Mouse (Mus musculus) stomach, embryonic 15.5 days (tissue): Measurements from ENCODE around the gene Twistnb. TPM values are rescaled to one million over a fixed set of nuclear protein-coding genes. Genes with fewer than 3 reads are reported as not detected.

Experiments
- ATAC-seq: fragments of 200-750 bp; cut with Nextera tagmentation; 2 replicates; pipeline ENCODE4 v1.8.0; 2017; ENCODE audit warnings: low read depth, moderate number of reproducible peaks, moderate TSS enrichment; ENCODE audit not compliant: insufficient read depth, low FRiP score
- H3K27ac ChIP-seq: fragments of 300-500 bp; sonication (generic); 2 replicates; pipeline ENCODE4 v1.5.1; 2015; ENCODE audit warnings: mild to moderate bottlenecking, inconsistent platforms
- H3K27me3 ChIP-seq: fragments of 300-500 bp; sonication (generic); replicated peaks from 2 replicates; pipeline ENCODE4 v1.6.1; 2015; ENCODE audit warnings: inconsistent platforms
- H3K36me3 ChIP-seq: fragments of 300-500 bp; sonication (generic); 2 replicates; pipeline ENCODE4 v1.6.1; 2015; ENCODE audit warnings: inconsistent platforms
- H3K4me1 ChIP-seq: fragments of 300-500 bp; sonication (generic); 2 replicates; pipeline ENCODE4 v1.6.1; 2015; ENCODE audit warnings: inconsistent platforms
- H3K4me2 ChIP-seq: fragments of 300-500 bp; sonication (generic); 2 replicates; pipeline ENCODE4 v1.6.1; 2015; ENCODE audit warnings: mild to moderate bottlenecking, inconsistent platforms
- H3K4me3 ChIP-seq: fragments of 300-500 bp; sonication (generic); replicated peaks from 2 replicates; pipeline ENCODE4 v1.5.1; 2015; ENCODE audit warnings: inconsistent platforms
- H3K9ac ChIP-seq: fragments of 300-500 bp; sonication (generic); 2 replicates; pipeline ENCODE4 v1.6.1; 2015; ENCODE audit warnings: inconsistent platforms
- H3K9me3 ChIP-seq: fragments of 300-500 bp; sonication (generic); 2 replicates; pipeline ENCODE4 v1.6.1; 2016; ENCODE audit warnings: inconsistent platforms
- WGBS: fragments of 180-500 bp; shearing (Covaris S2); methylation state at CpG from one replicate; pipeline ENCODE4 v1.1.7; 2015; 5-methylcytosine and 5-hydroxymethylcytosine counted together
- polyA plus RNA-seq: library from polyadenylated mRNA; unstranded; fragments of >200 nt; fragmentation: Nextera tagmentation; extraction: Ambion mirVana; gene quantifications from 2 replicates; pipeline ENCODE4 v1.2.1, GENCODE M21; 2015

The Twistnb gene
- polyA plus RNA-seq, 1 experiment from 2014 or later = 57.0 TPM

DNA sequence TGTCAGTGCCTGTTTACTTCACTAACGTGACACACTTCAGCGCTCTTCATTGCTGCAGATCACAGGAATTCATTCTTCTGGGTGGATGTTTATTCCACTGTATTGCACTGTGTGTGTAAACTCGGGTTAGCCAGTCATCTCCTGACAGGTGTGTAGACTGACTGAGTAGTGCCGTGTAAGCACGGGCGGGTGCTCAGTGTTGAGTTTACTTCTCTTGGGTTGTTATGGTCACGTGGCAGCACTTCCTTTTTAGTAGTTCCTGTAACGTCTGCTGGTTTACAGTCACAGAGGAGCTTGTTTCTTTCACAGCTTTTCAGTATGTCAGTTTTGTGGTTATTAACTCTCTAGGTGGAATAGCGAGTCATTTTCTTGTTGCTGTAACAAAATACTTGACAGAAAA is 4.4 kb downstream of the Twistnb start:
- H3K9ac ChIP-seq = no peak overlapping the region
- H3K4me3 ChIP-seq = no peak overlapping the region
- peaks cover 2% of the 10 kb centered on the region for H3K36me3 ChIP-seq
- H3K27me3 ChIP-seq = no peaks in the 10 kb centered on the region
- no peak overlapping the region for H3K4me2 ChIP-seq
- H3K27ac ChIP-seq = no peak overlapping the region
- 67% methylated on average over 9 of the region's 9 CpGs for WGBS
- H3K4me1 ChIP-seq = peaks cover 4% of the 10 kb centered on the region; the same call in 1 of the 2 replicates
- H3K9me3 ChIP-seq = no peaks in the 10 kb centered on the region
- ATAC-seq = no peak

DNA sequence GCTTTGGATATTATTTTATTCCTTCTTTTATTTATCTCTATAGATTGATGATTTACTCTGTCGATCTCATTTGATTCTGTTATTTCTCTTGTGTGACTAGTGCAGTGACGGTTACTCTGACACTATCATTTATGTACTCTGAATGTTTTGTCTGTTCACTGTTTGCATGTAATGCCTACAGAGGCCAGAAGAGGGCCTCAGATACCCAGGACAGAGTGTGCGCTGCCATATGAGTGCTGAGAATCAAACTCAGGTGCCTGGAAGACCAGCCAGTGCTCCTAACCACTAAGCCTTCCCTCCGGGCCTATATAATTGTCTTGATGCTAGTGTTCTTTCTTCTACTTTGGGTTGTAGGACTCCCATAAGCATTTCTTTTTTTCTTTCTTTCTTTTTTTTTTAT is 5.3 kb downstream of the Twistnb start:
- WGBS = 97% methylated on average over 4 of the region's 4 CpGs
- peaks cover 2% of the 10 kb centered on the region for H3K36me3 ChIP-seq
- no peak overlapping the region for H3K9ac ChIP-seq
- H3K4me3 ChIP-seq = no peak overlapping the region
- H3K27ac ChIP-seq = no peak overlapping the region
- ATAC-seq = no peak
- no peak overlapping the region for H3K4me2 ChIP-seq
- H3K4me1 ChIP-seq = peaks cover 4% of the 10 kb centered on the region; the same call in 1 of the 2 replicates
- no peaks in the 10 kb centered on the region for H3K9me3 ChIP-seq
- H3K27me3 ChIP-seq = no peaks in the 10 kb centered on the region

DNA sequence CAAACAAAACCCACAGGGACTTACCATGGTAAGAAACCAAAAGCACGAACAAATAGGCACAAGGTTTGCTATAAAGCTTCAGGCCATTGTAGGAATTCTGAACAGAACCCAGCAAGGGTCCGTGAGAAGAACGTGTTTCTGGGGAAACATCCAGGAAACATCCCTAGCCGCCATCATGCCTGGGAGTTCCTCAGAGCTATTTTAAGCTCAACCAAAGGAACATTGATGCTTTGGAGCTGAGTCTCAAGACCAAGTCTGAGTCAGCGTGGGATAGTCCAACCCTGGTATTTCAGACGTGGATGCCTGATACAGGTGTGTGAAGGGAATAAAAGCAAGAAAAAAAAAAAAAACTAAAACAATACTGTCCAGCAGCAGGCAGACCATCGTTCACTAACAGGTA is 26.0 kb downstream of the Twistnb start:
- no peaks in the 10 kb centered on the region for H3K27me3 ChIP-seq
- H3K4me2 ChIP-seq = no peak overlapping the region
- no peak for ATAC-seq
- H3K27ac ChIP-seq = no peak overlapping the region
- H3K4me3 ChIP-seq = no peak overlapping the region
- no peak overlapping the region for H3K9ac ChIP-seq
- 76% methylated on average over 7 of the region's 7 CpGs for WGBS
- no peaks in the 10 kb centered on the region for H3K4me1 ChIP-seq
- no peaks in the 10 kb centered on the region for H3K36me3 ChIP-seq
- no peaks in the 10 kb centered on the region for H3K9me3 ChIP-seq

DNA sequence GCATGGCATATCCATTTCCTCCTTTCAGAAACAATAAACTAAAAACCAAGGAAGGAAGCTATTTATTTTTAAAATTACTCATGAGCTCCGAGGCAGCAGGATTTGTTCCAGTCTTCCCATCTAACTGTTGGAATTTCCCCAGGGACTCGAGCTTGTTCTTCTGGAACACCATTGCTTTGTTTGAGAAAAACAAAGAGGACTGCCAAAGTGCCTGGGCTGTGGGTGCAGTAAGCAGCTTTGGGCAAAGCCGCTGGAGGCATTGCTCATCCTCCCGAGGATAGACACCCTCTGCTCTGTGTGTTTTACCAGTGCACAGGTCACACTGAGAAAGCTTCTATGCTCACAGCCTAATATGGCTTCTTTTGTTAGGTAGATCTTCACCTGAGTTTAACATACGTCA is 26.8 kb downstream of the Twistnb start:
- WGBS = 39% methylated on average over 5 of the region's 5 CpGs
- no peak overlapping the region for H3K4me2 ChIP-seq
- no peaks in the 10 kb centered on the region for H3K9me3 ChIP-seq
- no peaks in the 10 kb centered on the region for H3K36me3 ChIP-seq
- no peaks in the 10 kb centered on the region for H3K27me3 ChIP-seq
- no peaks in the 10 kb centered on the region for H3K4me1 ChIP-seq
- no peak overlapping the region for H3K27ac ChIP-seq
- no peak for ATAC-seq
- no peak overlapping the region for H3K9ac ChIP-seq
- no peak overlapping the region for H3K4me3 ChIP-seq

DNA sequence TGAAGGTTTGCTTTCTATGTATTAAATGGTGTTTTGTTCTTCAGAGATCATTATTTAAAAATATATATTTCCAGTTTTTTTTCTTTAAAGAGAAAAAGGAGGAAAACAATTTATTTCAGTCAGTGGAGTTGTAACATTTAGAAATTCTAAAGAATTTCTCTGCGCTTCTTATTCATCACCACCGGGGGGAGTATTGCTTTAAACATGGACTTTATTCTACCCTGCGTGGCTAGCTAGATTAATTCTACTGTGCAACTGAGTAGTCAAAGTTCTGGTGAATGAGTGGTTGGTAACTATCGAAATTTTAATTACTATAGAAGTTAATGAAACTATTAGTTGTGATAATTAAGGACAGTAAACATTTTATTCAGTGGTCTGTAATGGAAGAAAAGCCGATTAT is 51.5 kb downstream of the Twistnb start:
- no peak overlapping the region for H3K4me3 ChIP-seq
- H3K36me3 ChIP-seq = no peaks in the 10 kb centered on the region
- H3K4me1 ChIP-seq = no peaks in the 10 kb centered on the region
- H3K9ac ChIP-seq = no peak overlapping the region
- H3K27ac ChIP-seq = no peak overlapping the region
- H3K4me2 ChIP-seq = no peak overlapping the region
- no peaks in the 10 kb centered on the region for H3K27me3 ChIP-seq
- ATAC-seq = no peak
- H3K9me3 ChIP-seq = no peaks in the 10 kb centered on the region
- 19% methylated on average over 5 of the region's 5 CpGs for WGBS

DNA sequence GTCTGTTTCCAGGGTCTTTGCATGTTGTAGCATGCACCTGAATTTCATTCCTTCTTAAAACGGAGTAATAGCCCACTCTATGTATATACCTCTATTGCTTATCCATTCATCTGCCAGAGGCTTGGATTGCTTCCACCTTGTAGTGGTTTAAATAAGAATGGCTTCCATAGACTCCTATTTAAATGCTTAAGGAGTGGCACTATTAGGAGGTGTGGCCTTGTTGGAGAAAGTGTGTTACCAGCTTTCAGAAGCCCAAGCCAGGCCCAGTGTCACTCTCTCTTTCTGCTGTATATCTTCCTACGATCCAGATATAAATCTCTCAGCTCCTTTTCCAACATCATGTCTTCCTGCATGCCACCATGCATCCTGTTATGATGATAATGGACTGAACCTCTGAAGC is 53.5 kb downstream of the Twistnb start:
- no peak for ATAC-seq
- no peaks in the 10 kb centered on the region for H3K36me3 ChIP-seq
- H3K27me3 ChIP-seq = no peaks in the 10 kb centered on the region
- no peaks in the 10 kb centered on the region for H3K4me1 ChIP-seq
- no peak overlapping the region for H3K4me2 ChIP-seq
- 84% methylated on average over 2 of the region's 2 CpGs for WGBS
- no peak overlapping the region for H3K4me3 ChIP-seq
- no peaks in the 10 kb centered on the region for H3K9me3 ChIP-seq
- H3K27ac ChIP-seq = no peak overlapping the region
- H3K9ac ChIP-seq = no peak overlapping the region

Other genes with a start within 250 kb of the Twistnb start
- gene Efcab10, start 34.8 kb upstream of the Twistnb start, polyA plus RNA-seq = 0.55 TPM in 1 of 2 replicates, not detected in the other